Mouse (Mus musculus): Measurements from ENCODE around the gene Celf3.

- TF ChIP-seq CTCF (conservative IDR thresholded peaks at IDR 0.05; ENCODE audit: low read length), result no peak
- no peak for TF ChIP-seq POU5F1 (IDR thresholded peaks at IDR 0.05; ENCODE audit: borderline replicate concordance, low read length)
- no peak for TF ChIP-seq NANOG (IDR thresholded peaks at IDR 0.05; ENCODE audit: borderline replicate concordance, low read length)
Measured at GRCm38 (mm10) chr3:94487581-94487980, 9.5 kb downstream of the Celf3 start.

Measured in E14TG2a.4 (cell line).